Mouse (Mus musculus) myocyte (in vitro differentiated cells): ENCODE measurements around the gene Calr3. TPM values are rescaled to one million over a fixed set of nuclear protein-coding genes. Genes with fewer than 3 reads are reported as not detected.

Experiments used
- H3K27me3 ChIP-seq: one replicate; pipeline ENCODE4 v1.6.1; 2011; ENCODE audit not compliant: control insufficient read depth, insufficient read depth, insufficient read length
- H3K36me3 ChIP-seq: one replicate; pipeline ENCODE4 v1.6.1; 2011; ENCODE audit not compliant: control insufficient read depth, insufficient read depth
- H3K4me2 ChIP-seq: one replicate; pipeline ENCODE4 v1.6.1; 2011; ENCODE audit warnings: low read depth, control low read depth
- H3K4me3 ChIP-seq: one replicate; pipeline ENCODE4 v1.5.1; 2011; ENCODE audit warnings: mild to moderate bottlenecking, control low read depth, moderate library complexity
- H3K79me2 ChIP-seq: one replicate; pipeline ENCODE4 v1.6.1; 2011; ENCODE audit not compliant: control insufficient read depth, insufficient read depth
- H3ac ChIP-seq: one replicate; pipeline ENCODE4 v1.6.1; 2011; ENCODE audit not compliant: control insufficient read depth, insufficient read length
- CEBPB ChIP-seq: IDR thresholded peaks from 2 replicates; pipeline ENCODE4 v1.6.1; 2011; ENCODE audit warnings: mild to moderate bottlenecking, moderate library complexity; ENCODE audit not compliant: poor library complexity, insufficient read depth, severe bottlenecking
- E2F4 ChIP-seq: IDR thresholded peaks from one replicate; pipeline ENCODE4 v1.6.1; 2011; ENCODE audit warnings: mild to moderate bottlenecking, control low read depth, moderate library complexity; ENCODE audit not compliant: insufficient read depth
- MAX ChIP-seq: IDR thresholded peaks from one replicate; pipeline ENCODE4 v1.6.1; 2011; ENCODE audit warnings: low read depth, mild to moderate bottlenecking, control low read depth
- MYOD1 ChIP-seq, 3 experiments: IDR thresholded peaks; one replicate each; pipeline ENCODE4 v1.6.1; 2011; ENCODE audit warnings: control low read depth in 2 of 3, low read depth in 2 of 3, mild to moderate bottlenecking in 2 of 3, moderate library complexity in 1 of 3; ENCODE audit not compliant: insufficient read length in 2 of 3, control insufficient read depth in 1 of 3
- MYOG ChIP-seq, 3 experiments: IDR thresholded peaks; one replicate each; pipeline ENCODE4 v1.6.1; 2011; ENCODE audit warnings: control low read depth in 2 of 3, low read depth in 2 of 3, mild to moderate bottlenecking in 2 of 3; ENCODE audit not compliant: insufficient read length in 2 of 3, control insufficient read depth in 1 of 3, insufficient read depth in 1 of 3
- POLR2A ChIP-seq: IDR thresholded peaks from one replicate; pipeline ENCODE4 v1.6.1; 2011; ENCODE audit warnings: low read depth, mild to moderate bottlenecking, control low read depth, moderate library complexity; ENCODE audit not compliant: insufficient read length
- POLR2AphosphoS2 ChIP-seq: IDR thresholded peaks from one replicate; pipeline ENCODE4 v1.6.1; 2011; ENCODE audit warnings: low read depth, control low read depth; ENCODE audit not compliant: insufficient read length
- REST ChIP-seq: IDR thresholded peaks from one replicate; pipeline ENCODE4 v1.6.1; 2011; ENCODE audit warnings: mild to moderate bottlenecking, control low read depth, moderate library complexity; ENCODE audit not compliant: insufficient read depth, insufficient read length
- SRF ChIP-seq: IDR thresholded peaks from one replicate; pipeline ENCODE4 v1.6.1; 2011; ENCODE audit warnings: low read depth; ENCODE audit not compliant: control insufficient read depth, insufficient read length
- TCF12 ChIP-seq: IDR thresholded peaks from one replicate; pipeline ENCODE4 v1.6.1; 2011; ENCODE audit warnings: mild to moderate bottlenecking, control low read depth; ENCODE audit not compliant: poor library complexity, insufficient read depth, severe bottlenecking
- TCF3 ChIP-seq: IDR thresholded peaks from one replicate; pipeline ENCODE4 v1.6.1; 2011; ENCODE audit warnings: low read depth, control low read depth; ENCODE audit not compliant: insufficient read length
- USF1 ChIP-seq: IDR thresholded peaks from one replicate; pipeline ENCODE4 v1.6.1; 2011; ENCODE audit warnings: low read depth, mild to moderate bottlenecking, control low read depth, moderate library complexity
- polyA plus RNA-seq: library from polyadenylated mRNA; unstranded; fragments of >200 nt; fragmentation: generic; extraction: Trizol; gene quantifications from one replicate; pipeline ENCODE4 v1.2.1, GENCODE M21; 2012; ENCODE audit warnings: missing spikeins

Calr3 gene
- polyA plus RNA-seq, 1 experiment: 0.38 TPM

DNA sequence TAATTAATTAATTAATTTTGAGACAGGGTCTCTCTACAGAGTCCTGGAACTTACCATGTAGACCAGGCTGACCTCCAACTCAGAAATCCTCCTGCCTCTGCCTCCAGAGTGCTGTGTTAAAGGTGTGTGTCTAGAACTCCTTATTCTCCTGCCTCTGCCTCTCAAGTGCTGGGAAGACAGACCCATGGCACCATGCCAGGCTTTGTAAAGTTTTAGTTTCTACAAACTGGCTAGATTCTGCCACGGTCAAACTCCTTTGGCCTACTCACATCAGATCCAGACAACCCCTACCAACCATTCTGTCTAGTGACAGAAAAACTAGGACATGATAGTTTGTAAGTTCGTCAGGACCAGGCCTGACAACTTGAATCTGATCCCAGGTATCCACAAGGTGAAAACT, 47.3 kb upstream of the Calr3 start:
- H3K27me3 ChIP-seq: no peaks in the 10 kb centered on the region
- peak overlapping the region; percentile 50 for H3K4me3 ChIP-seq
- H3K36me3 ChIP-seq: peaks cover 11% of the 10 kb centered on the region
- no peak overlapping the region for H3ac ChIP-seq
- TF ChIP-seq POLR2A (no peak), MAX (no peak), TCF3 (no peak), MYOD1 (IDR thresholded peaks at IDR 0.05; ENCODE audit: control insufficient read depth in 1 of 3, insufficient read length in 2 of 3, low read depth in 2 of 3) (no peak), USF1 (no peak), POLR2AphosphoS2 (no peak)
- peak overlapping the region; percentile 96 for H3K4me2 ChIP-seq
- H3K79me2 ChIP-seq: peaks cover 44% of the 10 kb centered on the region

DNA sequence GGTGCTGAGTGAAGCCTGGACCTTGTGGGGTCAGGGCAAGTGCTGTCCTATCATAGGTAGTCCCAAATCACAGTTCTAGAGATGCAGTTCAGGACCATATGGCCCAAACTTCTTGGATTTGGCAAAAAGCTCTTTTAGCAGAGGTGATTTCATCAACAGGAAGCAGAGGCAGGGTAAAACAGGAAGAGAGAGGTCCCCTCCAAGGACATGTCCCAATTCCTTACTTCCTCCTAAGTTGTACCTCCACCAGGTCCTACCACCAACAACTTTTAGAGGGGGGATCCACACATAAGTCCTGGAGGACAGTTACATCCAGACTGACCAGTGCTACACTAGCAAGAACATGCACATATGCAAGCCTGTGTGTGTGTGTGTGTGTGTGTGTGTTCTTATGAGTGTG, 43.3 kb upstream of the Calr3 start:
- peaks cover 25% of the 10 kb centered on the region for H3K79me2 ChIP-seq
- H3ac ChIP-seq: no peak overlapping the region
- H3K27me3 ChIP-seq: no peaks in the 10 kb centered on the region
- TF ChIP-seq E2F4 (no peak), POLR2AphosphoS2 (no peak), USF1 (no peak), MYOG (IDR thresholded peaks at IDR 0.05; ENCODE audit: control insufficient read depth in 1 of 3, insufficient read depth in 1 of 3, insufficient read length in 2 of 3, low read depth in 2 of 3) (no peak), MAX (no peak), CEBPB (no peak), TCF12 (no peak), SRF (no peak), POLR2A (no peak), MYOD1 (IDR thresholded peaks at IDR 0.05; ENCODE audit: control insufficient read depth in 1 of 3, insufficient read length in 2 of 3, low read depth in 2 of 3) (no peak), TCF3 (no peak), REST (no peak)
- no peak overlapping the region for H3K4me3 ChIP-seq
- H3K36me3 ChIP-seq: peaks cover 6% of the 10 kb centered on the region
- no peak overlapping the region for H3K4me2 ChIP-seq

DNA sequence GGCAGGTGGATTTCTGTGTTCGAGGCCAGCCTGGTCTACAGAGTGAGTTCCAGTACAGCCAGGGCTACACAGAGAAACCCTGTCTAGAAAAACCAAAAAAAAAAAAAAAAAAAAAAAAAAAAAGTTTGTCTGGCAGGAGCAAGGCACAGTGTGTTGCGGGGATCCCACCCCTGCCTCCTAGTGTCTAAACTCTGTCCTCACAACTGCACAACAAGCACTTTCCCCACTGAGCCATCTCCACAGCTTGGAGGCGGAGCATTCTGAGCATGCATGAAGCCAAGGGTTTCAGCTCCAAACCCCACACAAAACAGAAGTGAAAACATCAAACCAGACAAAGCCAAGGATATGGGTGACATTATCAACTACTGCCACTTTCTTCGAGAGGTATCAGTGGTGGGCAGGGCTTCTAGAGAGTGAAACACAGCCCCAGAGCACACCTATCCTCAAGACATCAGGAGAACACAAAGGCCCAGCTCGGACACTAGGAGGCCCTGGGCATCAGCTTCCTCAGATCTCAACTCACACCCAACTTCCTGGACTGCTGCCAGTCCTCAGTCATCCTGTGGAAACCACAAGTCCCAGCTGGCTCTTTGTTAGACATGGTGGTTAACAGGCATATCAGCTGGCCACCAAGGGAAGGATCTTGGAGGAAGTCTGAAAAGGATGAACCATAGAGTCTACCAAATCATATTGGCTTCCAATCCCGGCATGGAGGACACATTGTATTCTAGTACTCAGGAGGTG, 42.0 kb upstream of the Calr3 start:
- H3K4me2 ChIP-seq: no peak overlapping the region
- H3K36me3 ChIP-seq: peaks cover 6% of the 10 kb centered on the region
- H3ac ChIP-seq: no peak overlapping the region
- H3K4me3 ChIP-seq: no peak overlapping the region
- peaks cover 12% of the 10 kb centered on the region for H3K79me2 ChIP-seq
- H3K27me3 ChIP-seq: no peaks in the 10 kb centered on the region
- TF ChIP-seq POLR2AphosphoS2 (no peak), TCF12 (no peak), REST (no peak), MAX (no peak), USF1 (no peak), MYOD1 (IDR thresholded peaks at IDR 0.05; ENCODE audit: control insufficient read depth in 1 of 3, insufficient read length in 2 of 3, low read depth in 2 of 3) (no peak), MYOG (IDR thresholded peaks at IDR 0.05; ENCODE audit: control insufficient read depth in 1 of 3, insufficient read depth in 1 of 3, insufficient read length in 2 of 3, low read depth in 2 of 3) (no peak), TCF3 (no peak), SRF (no peak), CEBPB (no peak), POLR2A (no peak), E2F4 (no peak)

DNA sequence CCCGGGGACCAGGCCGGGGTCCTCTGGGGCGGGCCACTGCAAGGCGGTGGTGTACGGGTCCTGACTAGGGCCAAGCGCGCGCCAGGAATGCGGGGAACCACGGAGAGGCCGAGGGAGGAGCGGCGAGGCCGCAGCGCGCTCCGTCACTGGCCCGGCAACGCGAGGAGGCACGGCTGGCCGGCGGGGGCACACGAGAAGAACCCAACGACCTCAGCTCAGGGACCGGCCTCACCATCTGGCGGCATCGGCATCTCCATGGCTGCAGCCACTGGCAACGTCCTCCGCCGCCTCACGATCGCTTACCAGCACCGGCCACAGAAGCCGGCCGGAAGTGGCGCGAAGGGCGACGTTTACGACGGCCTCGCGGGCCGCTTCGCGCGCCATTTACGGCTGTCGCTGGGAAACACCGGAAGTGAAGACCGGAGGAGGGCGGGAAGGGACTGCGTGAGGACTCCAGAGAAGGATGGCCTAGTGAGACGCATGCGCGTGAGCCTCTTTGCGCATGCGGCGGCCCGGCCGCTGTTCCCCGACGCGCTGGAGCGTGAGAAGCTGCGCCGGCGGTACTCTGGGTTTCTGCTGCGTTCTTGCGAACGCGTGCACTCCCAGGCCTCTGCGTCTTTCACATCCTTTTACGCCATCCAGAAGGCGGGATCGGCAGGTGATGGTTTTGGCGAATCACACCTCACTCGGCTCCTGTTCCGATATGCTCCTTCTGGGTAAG, 31.3 kb upstream of the Calr3 start, which contains the start of gene Cherp:
Cherp (minus strand) TSS at position 401 of the 721 bp plus-strand sequence.
- H3K4me2 ChIP-seq: peak within 1 kb of the TSS; percentile 99
- peaks cover 5% of the 10 kb centered on the region for H3K36me3 ChIP-seq
- peaks cover 24% of the 10 kb centered on the region for H3K79me2 ChIP-seq
- peak within 1 kb of the TSS; percentile 92 for H3ac ChIP-seq
- TF ChIP-seq TCF3 (no peak), REST (no peak), TCF12 (no peak), CEBPB (no peak), POLR2AphosphoS2 (peak; percentile 94), E2F4 (peak; percentile 54), MYOG (IDR thresholded peaks at IDR 0.05; ENCODE audit: control insufficient read depth in 1 of 3, insufficient read depth in 1 of 3, insufficient read length in 2 of 3, low read depth in 2 of 3) (no peak), MYOD1 (IDR thresholded peaks at IDR 0.05; ENCODE audit: control insufficient read depth in 1 of 3, insufficient read length in 2 of 3, low read depth in 2 of 3) (peak in 1 of 3 experiments; percentile 14), SRF (peak; percentile 86), USF1 (no peak), MAX (no peak), POLR2A (peak; percentile 95)
- peak within 1 kb of the TSS; percentile 72 for H3K4me3 ChIP-seq
- no peaks in the 10 kb centered on the region for H3K27me3 ChIP-seq
